Mouse (Mus musculus): ENCODE measurements around the gene Mad2l1. TPM values are rescaled to one million over a fixed set of nuclear protein-coding genes. Genes with fewer than 3 reads are reported as not detected.

Mad2l1 gene
- polyA plus RNA-seq, 1 experiment: 3.7 TPM

DNA sequence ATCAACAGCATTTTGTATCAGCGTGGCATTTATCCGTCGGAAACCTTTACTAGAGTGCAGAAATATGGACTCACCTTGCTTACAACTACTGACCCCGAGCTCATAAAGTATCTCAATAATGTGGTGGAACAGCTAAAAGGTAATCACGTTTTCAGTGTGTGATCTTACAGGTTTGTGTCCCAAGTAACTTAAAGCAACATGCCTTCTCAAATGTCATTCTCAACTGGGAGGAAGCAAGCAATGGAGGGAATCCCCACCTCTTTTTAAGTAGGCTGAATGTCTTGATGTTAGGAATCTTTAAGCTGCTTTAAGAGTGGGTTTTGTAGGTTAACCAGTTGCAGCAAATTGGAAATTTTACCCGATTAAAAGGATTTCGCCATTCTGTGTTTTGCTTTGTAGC is 776 bp downstream of the Mad2l1 start:
- Histone ChIP-seq H3K27me3 (ENCODE audit: control insufficient read depth, insufficient read depth, low read length) (no peaks in the 10 kb centered on the region), H3K4me3 (ENCODE audit: extremely low read depth, insufficient read depth, insufficient read length) (peak overlapping the region; percentile 88), H3K4me1 (ENCODE audit: control insufficient read depth, insufficient read depth, insufficient read length) (no peaks in the 10 kb centered on the region; the same call in 1 of the 2 replicates), H3K36me3 (ENCODE audit: control insufficient read depth, insufficient read depth, low read length) (peaks cover 8% of the 10 kb centered on the region; the same call in 1 of the 2 replicates), H3K27ac (ENCODE audit: insufficient read depth, low read length) (no peak overlapping the region; the same call in 1 of the 2 replicates)
- TF ChIP-seq POLR2A (IDR thresholded peaks at IDR 0.05; ENCODE audit: low read depth, low read length) (no peak), CTCF (IDR thresholded peaks at IDR 0.05; ENCODE audit: extremely low read depth, insufficient read depth, insufficient read length, insufficient replicate concordance) (no peak)
- DNase-seq (ENCODE audit: low read depth in 1 of 2, low spot score in 2 of 2): no peak
- WGBS: 12% methylated on average over 7 of the region's 7 CpGs

GRCm38 (mm10) chr6:66559996-66560395 is 24.8 kb downstream of the Mad2l1 start, which contains the start of gene Vmn1r32:
Vmn1r32 (minus strand) TSS chr6:66560096.
- H3K36me3 ChIP-seq (ENCODE audit: control insufficient read depth, insufficient read depth, low read length): no peaks in the 10 kb centered on the region
- no peak within 1 kb of the TSS for H3K27ac ChIP-seq (ENCODE audit: insufficient read depth, low read length)
- no peak within 1 kb of the TSS for H3K4me3 ChIP-seq (ENCODE audit: extremely low read depth, insufficient read depth, insufficient read length)
- WGBS: 85% methylated on average over 1 of the region's 1 CpGs
- no peaks in the 10 kb centered on the region for H3K4me1 ChIP-seq (ENCODE audit: control insufficient read depth, insufficient read depth, insufficient read length)
- no peak for DNase-seq (ENCODE audit: low read depth in 1 of 2, low spot score in 2 of 2)
- TF ChIP-seq CTCF (IDR thresholded peaks at IDR 0.05; ENCODE audit: extremely low read depth, insufficient read depth, insufficient read length, insufficient replicate concordance) (no peak), POLR2A (IDR thresholded peaks at IDR 0.05; ENCODE audit: low read depth, low read length) (no peak)
- no peaks in the 10 kb centered on the region for H3K27me3 ChIP-seq (ENCODE audit: control insufficient read depth, insufficient read depth, low read length)

DNA sequence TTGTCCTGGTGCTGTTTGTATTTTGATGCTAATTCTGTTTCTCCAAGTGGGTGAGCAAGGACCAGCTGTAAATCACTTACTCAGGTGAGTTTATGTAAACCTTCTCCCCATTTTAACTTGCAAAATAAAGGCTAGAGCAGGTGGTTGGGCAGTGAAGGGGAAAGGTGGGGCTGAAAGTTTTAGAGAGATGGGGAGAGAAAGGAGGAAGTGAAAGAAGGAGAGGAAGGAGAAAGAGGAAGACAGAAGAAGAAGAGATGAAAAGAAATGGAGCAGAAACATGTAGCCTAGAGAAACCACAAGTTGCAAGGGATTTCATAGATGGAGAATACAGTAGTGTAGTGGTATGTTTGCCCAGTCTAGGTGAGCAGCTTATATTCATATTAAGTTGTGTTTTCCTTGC is 60.6 kb downstream of the Mad2l1 start:
- no peak overlapping the region for H3K4me3 ChIP-seq (ENCODE audit: extremely low read depth, insufficient read depth, insufficient read length)
- H3K36me3 ChIP-seq (ENCODE audit: control insufficient read depth, insufficient read depth, low read length): no peaks in the 10 kb centered on the region
- H3K27ac ChIP-seq (ENCODE audit: insufficient read depth, low read length): no peak overlapping the region
- H3K27me3 ChIP-seq (ENCODE audit: control insufficient read depth, insufficient read depth, low read length): no peaks in the 10 kb centered on the region
- DNase-seq (ENCODE audit: low read depth in 1 of 2, low spot score in 2 of 2): peak; percentile 26 to 34
- TF ChIP-seq CTCF (IDR thresholded peaks at IDR 0.05; ENCODE audit: extremely low read depth, insufficient read depth, insufficient read length, insufficient replicate concordance) (no peak), POLR2A (IDR thresholded peaks at IDR 0.05; ENCODE audit: low read depth, low read length) (no peak)
- peaks cover 3% of the 10 kb centered on the region; the same call in 1 of the 2 replicates for H3K4me1 ChIP-seq (ENCODE audit: control insufficient read depth, insufficient read depth, insufficient read length)

Other genes with a start within 250 kb of the Mad2l1 start
- not detected in 2 replicates for gene Vmn1r32, start 24.7 kb downstream of the Mad2l1 start, polyA plus RNA-seq (2012; rRNA removed)
- not detected in 2 replicates for gene Vmn1r33, start 82.9 kb downstream of the Mad2l1 start, polyA plus RNA-seq (2012; rRNA removed)
- gene Vmn1r34, start 108.5 kb downstream of the Mad2l1 start, polyA plus RNA-seq (2012; rRNA removed): not detected in 2 replicates
- gene Vmn1r35, start 150.5 kb downstream of the Mad2l1 start, polyA plus RNA-seq (2012; rRNA removed): not detected in 2 replicates
- not detected in 2 replicates for gene Vmn1r36, start 183.8 kb downstream of the Mad2l1 start, polyA plus RNA-seq (2012; rRNA removed)
- not detected in 2 replicates for gene Vmn1r37, start 194.0 kb downstream of the Mad2l1 start, polyA plus RNA-seq (2012; rRNA removed)
- not detected in 2 replicates for gene Vmn1r38, start 247.2 kb downstream of the Mad2l1 start, polyA plus RNA-seq (2012; rRNA removed)

Measured in spleen, adult 2 months (tissue).